Mouse (Mus musculus) stomach, postnatal 0 days (tissue): Measurements from ENCODE around the gene Olfr366.

Source experiments
- CTCF ChIP-seq: IDR thresholded peaks from 2 replicates; pipeline ENCODE4 v1.5.1; 2016; ENCODE audit warnings: antibody characterized with exemption, low read depth, mild to moderate bottlenecking, moderate library complexity
- EP300 ChIP-seq: optimal IDR thresholded peaks from 2 replicates; pipeline ENCODE3; 2016; ENCODE audit warnings: antibody characterized with exemption

DNA sequence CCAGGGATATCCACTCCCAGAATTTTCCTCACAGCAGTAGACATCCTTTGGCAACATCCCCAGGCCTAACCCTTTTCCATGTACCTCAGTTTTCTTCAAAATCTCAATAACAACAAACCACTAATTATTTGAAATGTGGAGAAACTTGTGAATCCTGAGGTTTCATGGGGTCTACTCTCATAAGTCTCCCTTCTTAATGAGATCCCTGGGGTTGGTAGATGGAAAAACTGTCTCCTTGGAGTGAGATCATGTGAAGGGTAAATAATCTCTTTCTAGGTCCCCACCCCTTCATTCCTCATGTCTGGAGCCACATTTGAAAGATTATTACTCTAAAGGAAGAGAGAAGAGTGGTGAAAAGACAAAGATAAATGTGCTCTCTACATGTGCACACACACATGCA is at the start of gene Olfr366:
- TF ChIP-seq CTCF (no peak), EP300 (no peak)
